Mouse (Mus musculus) MEL (cell line): ENCODE measurements around the gene Cdc42bpa. TPM values are rescaled to one million over a fixed set of nuclear protein-coding genes. Genes with fewer than 3 reads are reported as not detected.

ENCODE experiments used
- DNase-seq: peaks from one replicate; pipeline ENCODE4 v3.0.0; 2011; ENCODE audit warnings: low read depth, low spot score
- H3K27ac ChIP-seq: 2 replicates; pipeline ENCODE4 v1.5.1; 2012; ENCODE audit warnings: low read depth, mild to moderate bottlenecking, control low read depth, low read length, moderate library complexity; ENCODE audit not compliant: control insufficient read depth
- H3K27me3 ChIP-seq, 2 experiments: fragments of 150-350 bp in 1 of 2; sonication (generic) in 1 of 2; 2 replicates each; pipeline ENCODE4 v1.6.1; 2012; ENCODE audit warnings: low read length in 2 of 2, mild to moderate bottlenecking in 2 of 2, improper control_type of control experiment in 1 of 2, moderate library complexity in 1 of 2; ENCODE audit not compliant: insufficient read depth in 2 of 2, control insufficient read depth in 1 of 2
- H3K36me3 ChIP-seq, 2 experiments: 2 replicates each; pipeline ENCODE4 v1.6.1; 2012 to 2014; ENCODE audit warnings: low read length in 2 of 2, improper control_type of control experiment in 1 of 2, inconsistent platforms in 1 of 2, mild to moderate bottlenecking in 1 of 2; ENCODE audit not compliant: insufficient read depth in 2 of 2, control insufficient read depth in 1 of 2
- H3K4me1 ChIP-seq, 2 experiments: fragments of 150-350 bp in 1 of 2; sonication (generic) in 1 of 2; 2 replicates each; pipeline ENCODE4 v1.6.1; 2012; ENCODE audit warnings: low read length in 2 of 2, improper control_type of control experiment in 1 of 2, mild to moderate bottlenecking in 1 of 2; ENCODE audit not compliant: insufficient read depth in 2 of 2, control insufficient read depth in 1 of 2
- H3K4me3 ChIP-seq, 2 experiments: fragments of 150-350 bp in 1 of 2; sonication (generic) in 1 of 2; 2 replicates each; pipeline ENCODE4 v1.5.1; 2012; ENCODE audit warnings: low read depth in 2 of 2, low read length in 2 of 2, mild to moderate bottlenecking in 2 of 2, moderate library complexity in 2 of 2, control low read depth in 1 of 2, improper control_type of control experiment in 1 of 2; ENCODE audit not compliant: control insufficient read depth in 1 of 2, insufficient read depth in 1 of 2
- H3K79me2 ChIP-seq: 2 replicates; pipeline ENCODE4 v1.6.1; 2012; ENCODE audit warnings: mild to moderate bottlenecking, low read length, moderate library complexity; ENCODE audit not compliant: control insufficient read depth, poor library complexity, insufficient read depth
- H3K9ac ChIP-seq: 2 replicates; pipeline ENCODE4 v1.6.1; 2012; ENCODE audit warnings: low read depth, mild to moderate bottlenecking, control low read depth, low read length, moderate library complexity; ENCODE audit not compliant: control insufficient read depth, poor library complexity, severe bottlenecking
- H3K9me3 ChIP-seq: fragments of 150-350 bp; sonication (generic); replicated peaks from 2 replicates; pipeline ENCODE4 v1.6.1; 2012; ENCODE audit warnings: mild to moderate bottlenecking, low read length, improper control_type of control experiment, moderate library complexity; ENCODE audit not compliant: insufficient read depth
- BHLHE40 ChIP-seq: IDR thresholded peaks from 2 replicates; pipeline ENCODE4 v1.6.1; 2012; ENCODE audit warnings: low read depth, mild to moderate bottlenecking, inconsistent platforms, low read length, improper control_type of control experiment, borderline replicate concordance
- CHD1 ChIP-seq: IDR thresholded peaks from 2 replicates; pipeline ENCODE4 v1.6.1; 2012; ENCODE audit warnings: low read depth, mild to moderate bottlenecking, inconsistent platforms, low read length, improper control_type of control experiment
- E2F4 ChIP-seq: IDR thresholded peaks from 2 replicates; pipeline ENCODE4 v1.6.1; 2011; ENCODE audit warnings: low read depth, low read length, improper control_type of control experiment, borderline replicate concordance
- ELF1 ChIP-seq: IDR thresholded peaks from 2 replicates; pipeline ENCODE4 v1.6.1; 2014; ENCODE audit warnings: low read depth, mild to moderate bottlenecking, inconsistent platforms, low read length, improper control_type of control experiment, moderate library complexity
- EP300 ChIP-seq, 2 experiments: IDR thresholded peaks; 2 replicates each; pipeline ENCODE4 v1.6.1; 2011; ENCODE audit warnings: improper control_type of control experiment in 2 of 2, low read length in 2 of 2, low read depth in 1 of 2, mild to moderate bottlenecking in 1 of 2
- GABPA ChIP-seq: IDR thresholded peaks from 2 replicates; pipeline ENCODE4 v1.6.1; 2012; ENCODE audit warnings: low read depth, mild to moderate bottlenecking, inconsistent platforms, low read length, improper control_type of control experiment, moderate library complexity
- HCFC1 ChIP-seq: IDR thresholded peaks from 2 replicates; pipeline ENCODE4 v1.6.1; 2012; ENCODE audit warnings: low read depth, mild to moderate bottlenecking, inconsistent platforms, low read length, improper control_type of control experiment, moderate library complexity
- JUND ChIP-seq: IDR thresholded peaks from 2 replicates; pipeline ENCODE4 v1.6.1; 2011; ENCODE audit warnings: low read depth, mild to moderate bottlenecking, improper control_type of control experiment, low read length
- KAT2A ChIP-seq: conservative IDR thresholded peaks from 2 replicates; pipeline ENCODE4 v1.6.1; 2012; ENCODE audit warnings: low read depth, low read length, improper control_type of control experiment, inconsistent platforms
- MAFK ChIP-seq: IDR thresholded peaks from 2 replicates; pipeline ENCODE4 v1.6.1; 2011; ENCODE audit warnings: low read depth, mild to moderate bottlenecking, low read length, improper control_type of control experiment, borderline replicate concordance
- MAX ChIP-seq: IDR thresholded peaks from 2 replicates; pipeline ENCODE4 v1.6.1; 2011; ENCODE audit warnings: low read length, improper control_type of control experiment
- MXI1 ChIP-seq: IDR thresholded peaks from 2 replicates; pipeline ENCODE4 v1.6.1; 2011; ENCODE audit warnings: mild to moderate bottlenecking, low read depth, low read length, improper control_type of control experiment
- MYB ChIP-seq: IDR thresholded peaks from 2 replicates; pipeline ENCODE4 v1.6.1; 2011; ENCODE audit warnings: mild to moderate bottlenecking, low read depth, low read length, improper control_type of control experiment
- NRF1 ChIP-seq: IDR thresholded peaks from 2 replicates; pipeline ENCODE4 v1.6.1; 2014; ENCODE audit warnings: low read depth, mild to moderate bottlenecking, inconsistent platforms, low read length, improper control_type of control experiment, moderate library complexity; ENCODE audit not compliant: poor library complexity, insufficient read depth, severe bottlenecking
- POLR2AphosphoS5 ChIP-seq: IDR thresholded peaks from 2 replicates; pipeline ENCODE4 v1.6.1; 2012; ENCODE audit warnings: low read depth, borderline replicate concordance, mild to moderate bottlenecking, inconsistent platforms, low read length, moderate library complexity, mixed read lengths
- RAD21 ChIP-seq: IDR thresholded peaks from 2 replicates; pipeline ENCODE4 v1.6.1; 2011; ENCODE audit warnings: mild to moderate bottlenecking, low read depth, low read length, improper control_type of control experiment
- RCOR1 ChIP-seq: IDR thresholded peaks from 2 replicates; pipeline ENCODE4 v1.6.1; 2012; ENCODE audit warnings: low read depth, mild to moderate bottlenecking, inconsistent platforms, low read length, improper control_type of control experiment
- SIN3A ChIP-seq: IDR thresholded peaks from 2 replicates; pipeline ENCODE4 v1.6.1; 2012; ENCODE audit warnings: low read length, improper control_type of control experiment, inconsistent platforms
- SMC3 ChIP-seq: IDR thresholded peaks from 2 replicates; pipeline ENCODE4 v1.6.1; 2011; ENCODE audit warnings: low read depth, low read length, improper control_type of control experiment
- TAL1 ChIP-seq: IDR thresholded peaks from 2 replicates; pipeline ENCODE4 v1.6.1; 2012; ENCODE audit warnings: mild to moderate bottlenecking, inconsistent platforms, low read length, moderate library complexity, mixed read lengths
- TCF12 ChIP-seq: IDR thresholded peaks from 2 replicates; pipeline ENCODE4 v1.6.1; 2014; ENCODE audit warnings: low read depth, mild to moderate bottlenecking, inconsistent platforms, low read length, improper control_type of control experiment, moderate library complexity
- UBTF ChIP-seq: IDR thresholded peaks from 2 replicates; pipeline ENCODE4 v1.6.1; 2012; ENCODE audit warnings: low read depth, mild to moderate bottlenecking, inconsistent platforms, low read length, improper control_type of control experiment, moderate library complexity, borderline replicate concordance; ENCODE audit not compliant: insufficient read depth
- USF2 ChIP-seq, 2 experiments: IDR thresholded peaks; 2 replicates each; pipeline ENCODE4 v1.6.1; 2011 to 2012; ENCODE audit warnings: improper control_type of control experiment in 2 of 2, low read length in 2 of 2, borderline replicate concordance in 1 of 2, inconsistent platforms in 1 of 2, low read depth in 1 of 2, mild to moderate bottlenecking in 1 of 2; ENCODE audit not compliant: insufficient read depth in 1 of 2
- ZKSCAN1 ChIP-seq: IDR thresholded peaks from 2 replicates; pipeline ENCODE4 v1.6.1; 2012; ENCODE audit warnings: low read depth, mild to moderate bottlenecking, inconsistent platforms, low read length, improper control_type of control experiment, moderate library complexity
- ZNF384 ChIP-seq: IDR thresholded peaks from 2 replicates; pipeline ENCODE4 v1.6.1; 2012; ENCODE audit warnings: low read depth, mild to moderate bottlenecking, inconsistent platforms, low read length, improper control_type of control experiment
- polyA plus RNA-seq, 2 experiments: library from polyadenylated mRNA; stranded (reverse) in 1 of 2; unstranded in 1 of 2; fragments of >175 nt in 1 of 2; fragments of >200 nt in 1 of 2; gene quantifications; 2 replicates each; pipeline versions ENCODE4 v1.2.1 to v1.2.4; 2012; ENCODE audit warnings: low replicate concordance in 2 of 2, low read depth in 1 of 2; ENCODE audit not compliant: insufficient read length in 2 of 2, insufficient read depth in 1 of 2, missing spikeins in 1 of 2
- total RNA-seq: library from RNA; depleted of rRNA; stranded (reverse); fragments of 300-350 nt; gene quantifications from 2 replicates; pipeline ENCODE4 v1.2.3, GENCODE M21; 2012

Gene Cdc42bpa
- total and polyA plus RNA-seq, 3 experiments: 7.7 to 14.6 TPM; not detected in 1

DNA sequence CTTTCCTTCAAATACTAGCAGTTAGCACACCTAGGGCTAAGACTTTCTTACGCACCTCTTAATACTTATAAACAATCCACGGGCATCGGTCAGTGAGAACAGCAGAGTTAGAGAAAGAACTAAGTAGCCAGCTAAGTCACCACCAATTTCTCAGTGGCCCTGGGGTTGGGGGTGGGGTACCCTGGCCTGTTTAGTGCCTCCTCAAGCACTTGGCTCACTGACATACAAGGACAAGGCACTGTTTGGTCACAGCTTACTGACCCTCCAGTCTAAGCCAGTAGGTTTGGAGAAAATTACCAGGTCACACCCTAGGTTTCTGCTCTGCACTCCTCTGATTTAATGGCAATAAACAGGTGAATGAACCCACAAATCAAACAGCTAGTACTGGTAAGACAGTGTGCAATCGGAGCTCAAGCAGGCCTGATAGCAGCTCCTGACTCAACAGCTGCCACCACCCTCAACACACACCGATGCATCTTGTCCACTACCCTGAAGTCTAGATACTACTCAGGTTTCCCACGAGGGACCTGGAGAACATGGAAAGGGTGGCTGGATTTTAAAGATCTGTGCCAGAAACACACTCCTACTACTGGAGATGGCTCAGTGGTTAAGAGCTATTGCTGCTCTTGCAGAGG lies 223.4 kb downstream of the Cdc42bpa start:
- TF ChIP-seq CHD1 (no peak), SIN3A (no peak), USF2 (IDR thresholded peaks at IDR 0.05; ENCODE audit: borderline replicate concordance in 1 of 2, insufficient read depth in 1 of 2, low read depth in 1 of 2, low read length in 2 of 2) (no peak), EP300 (IDR thresholded peaks at IDR 0.05; ENCODE audit: low read depth in 1 of 2, low read length in 2 of 2) (no peak), MXI1 (no peak), RCOR1 (no peak), SMC3 (no peak), JUND (no peak), POLR2AphosphoS5 (no peak), ZKSCAN1 (no peak), GABPA (no peak)
- Histone ChIP-seq H3K4me1 (no peaks in the 10 kb centered on the region), H3K36me3 (no peaks in the 10 kb centered on the region)

DNA sequence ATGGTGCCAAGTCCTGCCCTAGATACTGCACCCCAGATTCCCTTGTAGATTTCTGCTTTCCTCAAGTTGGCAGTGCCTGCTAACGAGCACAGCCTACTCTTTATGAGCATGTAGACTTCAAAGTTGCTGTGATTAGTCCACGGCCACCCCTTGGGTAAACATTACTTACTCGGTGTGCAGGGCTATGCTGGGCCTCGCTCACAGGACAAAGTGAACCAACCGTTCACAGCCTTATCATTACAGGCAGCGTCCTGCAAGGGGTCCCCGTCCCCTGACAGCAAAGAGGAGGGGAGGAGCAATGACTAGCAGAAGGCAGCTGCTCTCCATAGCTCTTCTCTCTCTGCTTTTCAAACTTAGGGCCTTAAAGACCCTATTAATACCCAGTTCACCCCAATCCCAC lies 224.5 kb downstream of the Cdc42bpa start:
- DNase-seq: no peak
- H3K9ac ChIP-seq: no peak overlapping the region
- no peak overlapping the region for H3K4me3 ChIP-seq
- peaks cover 0 to 3% of the 10 kb centered on the region in 2 experiments; a peak in 1 of 4 replicates for H3K27me3 ChIP-seq
- H3K9me3 ChIP-seq: no peaks in the 10 kb centered on the region
- no peaks in the 10 kb centered on the region for H3K79me2 ChIP-seq
- no peaks in the 10 kb centered on the region for H3K4me1 ChIP-seq
- no peaks in the 10 kb centered on the region for H3K36me3 ChIP-seq
- TF ChIP-seq RCOR1 (no peak), KAT2A (no peak), TCF12 (no peak), ZNF384 (no peak), HCFC1 (no peak), GABPA (no peak), MAFK (no peak), TAL1 (no peak), ELF1 (no peak), UBTF (no peak), E2F4 (no peak), NRF1 (no peak), MXI1 (no peak), MAX (no peak), BHLHE40 (no peak), MYB (no peak), RAD21 (no peak)
- H3K27ac ChIP-seq: no peak overlapping the region

More for the DNA sequence above, 223.4 kb downstream of the Cdc42bpa start:
- no peak overlapping the region for H3K9ac ChIP-seq
- no peaks in the 10 kb centered on the region for H3K9me3 ChIP-seq
- no peak for DNase-seq
- no peaks in the 10 kb centered on the region for H3K27me3 ChIP-seq
- no peaks in the 10 kb centered on the region for H3K79me2 ChIP-seq
- H3K4me3 ChIP-seq: no peak overlapping the region
- no peak overlapping the region for H3K27ac ChIP-seq
